Mouse (Mus musculus): Measurements from ENCODE around the gene Xpnpep3. TPM values are rescaled to one million over a fixed set of nuclear protein-coding genes. Genes with fewer than 3 reads are reported as not detected.

Xpnpep3 gene
- polyA plus RNA-seq, 1 experiment from 2014 or later = 10.9 TPM

DNA sequence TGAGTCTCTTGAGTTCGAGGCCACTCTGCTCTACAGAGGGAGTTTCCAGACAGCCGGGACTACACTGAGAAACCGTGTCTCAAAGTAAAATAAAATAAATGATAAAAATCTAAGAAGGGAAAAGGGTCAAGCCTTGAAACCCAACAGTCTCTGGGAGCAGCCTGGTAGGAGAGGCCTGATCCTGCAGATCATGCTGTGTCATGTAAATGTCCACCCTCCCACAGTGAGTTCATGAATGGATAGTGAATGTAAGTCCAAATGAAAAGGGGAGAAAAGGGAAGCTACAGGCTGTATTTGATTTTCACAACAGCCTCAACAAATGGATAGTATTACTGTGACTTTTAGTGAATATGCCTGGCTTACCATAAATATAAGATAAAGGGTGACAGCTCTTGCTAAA lies 25.4 kb downstream of the Xpnpep3 start:
- ATAC-seq (ENCODE audit: low FRiP score, low TSS enrichment) = no peak
- Histone ChIP-seq H3K4me1 (ENCODE audit: insufficient read depth, low read length) (no peaks in the 10 kb centered on the region), H3K27me3 (ENCODE audit: insufficient read depth, low read length) (no peaks in the 10 kb centered on the region), H3K9me3 (ENCODE audit: low read length) (no peaks in the 10 kb centered on the region), H3K4me2 (replicated peaks; ENCODE audit: low read depth, low read length) (no peak overlapping the region), H3K4me3 (ENCODE audit: low read length) (no peak overlapping the region), H3K36me3 (ENCODE audit: insufficient read depth, low read length) (peaks cover 10% of the 10 kb centered on the region; the same call in 1 of the 2 replicates), H3K9ac (replicated peaks; ENCODE audit: low read length) (no peak overlapping the region), H3K27ac (ENCODE audit: low read length) (no peak overlapping the region)
- WGBS = 83% methylated on average over 3 of the region's 3 CpGs

DNA sequence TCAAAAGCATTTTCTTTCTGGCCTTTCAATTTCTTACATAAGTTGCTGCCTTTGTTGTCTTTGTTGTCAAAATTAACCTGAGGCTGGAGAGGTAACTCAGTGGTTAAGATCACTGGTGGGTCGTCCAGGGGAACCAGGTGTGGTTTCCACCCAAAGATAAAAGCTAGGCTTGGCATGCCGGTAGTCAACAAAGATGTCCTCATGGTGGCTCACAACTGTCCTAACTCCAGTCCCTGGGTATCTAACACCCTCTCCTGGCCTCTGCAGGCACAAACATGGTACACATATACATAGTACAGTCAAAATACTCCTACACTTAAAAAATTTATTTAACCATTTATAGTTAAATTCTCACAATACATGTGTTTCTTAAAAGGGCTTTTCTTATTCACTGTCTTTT lies 28.0 kb downstream of the Xpnpep3 start:
- Histone ChIP-seq H3K4me3 (ENCODE audit: low read length) (no peak overlapping the region), H3K9ac (replicated peaks; ENCODE audit: low read length) (no peak overlapping the region), H3K4me2 (replicated peaks; ENCODE audit: low read depth, low read length) (no peak overlapping the region), H3K27ac (ENCODE audit: low read length) (no peak overlapping the region), H3K4me1 (ENCODE audit: insufficient read depth, low read length) (no peaks in the 10 kb centered on the region), H3K36me3 (ENCODE audit: insufficient read depth, low read length) (peaks cover 14% of the 10 kb centered on the region; the same call in 1 of the 2 replicates), H3K9me3 (ENCODE audit: low read length) (no peaks in the 10 kb centered on the region), H3K27me3 (ENCODE audit: insufficient read depth, low read length) (no peaks in the 10 kb centered on the region)
- no peak for ATAC-seq (ENCODE audit: low FRiP score, low TSS enrichment)
- WGBS = 95% methylated on average over 2 of the region's 2 CpGs

DNA sequence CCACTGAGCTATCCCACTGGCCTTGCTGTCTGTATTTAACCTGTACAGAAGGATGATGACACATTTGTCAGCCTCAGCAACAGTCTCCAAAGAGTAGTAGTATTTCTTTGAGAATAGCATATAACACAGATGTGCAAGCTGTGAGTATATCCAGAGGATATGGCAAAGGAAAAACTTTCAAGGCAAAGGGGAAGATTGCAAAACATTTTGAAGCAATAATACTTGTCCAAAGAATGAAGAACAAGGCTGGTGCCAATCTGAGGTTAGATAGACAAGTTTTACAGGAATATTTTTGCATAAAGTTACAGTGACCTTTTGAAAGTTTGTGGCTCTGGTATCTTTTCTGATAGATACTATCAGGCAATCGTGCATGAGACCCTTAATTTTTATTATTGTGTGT lies 31.3 kb downstream of the Xpnpep3 start:
- Histone ChIP-seq H3K9ac (replicated peaks; ENCODE audit: low read length) (no peak overlapping the region), H3K36me3 (ENCODE audit: insufficient read depth, low read length) (peaks cover 14% of the 10 kb centered on the region; the same call in 1 of the 2 replicates), H3K4me1 (ENCODE audit: insufficient read depth, low read length) (no peaks in the 10 kb centered on the region), H3K27ac (ENCODE audit: low read length) (no peak overlapping the region), H3K4me3 (ENCODE audit: low read length) (no peak overlapping the region), H3K4me2 (replicated peaks; ENCODE audit: low read depth, low read length) (no peak overlapping the region), H3K27me3 (ENCODE audit: insufficient read depth, low read length) (no peaks in the 10 kb centered on the region), H3K9me3 (ENCODE audit: low read length) (no peaks in the 10 kb centered on the region)
- WGBS = 79% methylated on average over 1 of the region's 1 CpGs
- no peak for ATAC-seq (ENCODE audit: low FRiP score, low TSS enrichment)

DNA sequence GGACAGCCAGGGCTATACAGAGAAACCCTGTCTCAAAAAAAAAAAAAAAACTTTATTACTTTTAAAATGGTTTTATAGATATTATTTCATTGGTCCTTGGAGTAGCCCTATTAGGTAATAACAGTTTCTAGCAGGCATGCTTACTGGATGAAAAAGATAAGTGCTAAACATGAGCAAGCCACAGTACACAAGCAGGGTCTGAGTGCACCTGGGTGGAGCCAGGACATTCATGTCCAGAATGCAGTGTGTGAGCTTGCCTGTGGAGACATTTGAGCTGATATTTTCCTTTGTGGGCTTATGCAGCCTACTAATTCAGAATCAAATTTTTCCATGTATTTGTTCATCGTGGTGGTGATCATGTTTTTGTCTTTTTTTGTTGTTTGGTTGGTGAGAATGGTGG lies 38.4 kb downstream of the Xpnpep3 start:
- ATAC-seq (ENCODE audit: low FRiP score, low TSS enrichment) = no peak
- WGBS = 97% methylated on average over 1 of the region's 1 CpGs
- H3K4me1 ChIP-seq (ENCODE audit: insufficient read depth, low read length) = no peaks in the 10 kb centered on the region
- no peaks in the 10 kb centered on the region for H3K27me3 ChIP-seq (ENCODE audit: insufficient read depth, low read length)
- no peak overlapping the region for H3K4me2 ChIP-seq (replicated peaks; ENCODE audit: low read depth, low read length)
- H3K9me3 ChIP-seq (ENCODE audit: low read length) = no peaks in the 10 kb centered on the region
- H3K4me3 ChIP-seq (ENCODE audit: low read length) = no peak overlapping the region
- H3K27ac ChIP-seq (ENCODE audit: low read length) = no peak overlapping the region
- peaks cover 10% of the 10 kb centered on the region for H3K36me3 ChIP-seq (ENCODE audit: insufficient read depth, low read length)
- no peak overlapping the region for H3K9ac ChIP-seq (replicated peaks; ENCODE audit: low read length)

DNA sequence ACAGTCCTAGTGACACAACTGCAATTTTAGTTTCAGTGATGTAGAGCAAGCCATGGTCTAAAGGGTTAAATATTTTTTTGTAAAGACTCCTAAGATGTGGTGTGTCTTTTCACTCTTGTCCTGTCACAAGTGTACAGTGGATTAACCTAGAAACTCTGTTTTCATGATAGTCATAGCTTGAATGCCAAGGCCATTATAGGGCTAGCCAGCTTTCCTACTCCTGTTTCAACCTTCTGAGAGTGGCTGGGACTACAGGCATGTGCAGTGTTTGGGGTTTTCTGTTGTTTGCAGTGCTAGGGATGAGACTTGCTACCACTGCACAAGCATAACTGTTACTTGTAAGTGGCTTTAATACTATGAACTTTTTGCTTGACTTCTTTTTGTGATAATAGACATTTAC lies 39.3 kb downstream of the Xpnpep3 start:
- no peak overlapping the region for H3K27ac ChIP-seq (ENCODE audit: low read length)
- H3K36me3 ChIP-seq (ENCODE audit: insufficient read depth, low read length) = peaks cover 10% of the 10 kb centered on the region
- no peak overlapping the region for H3K9ac ChIP-seq (replicated peaks; ENCODE audit: low read length)
- no peaks in the 10 kb centered on the region for H3K27me3 ChIP-seq (ENCODE audit: insufficient read depth, low read length)
- no peak overlapping the region for H3K4me2 ChIP-seq (replicated peaks; ENCODE audit: low read depth, low read length)
- no peak for ATAC-seq (ENCODE audit: low FRiP score, low TSS enrichment)
- H3K4me1 ChIP-seq (ENCODE audit: insufficient read depth, low read length) = no peaks in the 10 kb centered on the region
- H3K9me3 ChIP-seq (ENCODE audit: low read length) = no peaks in the 10 kb centered on the region
- H3K4me3 ChIP-seq (ENCODE audit: low read length) = no peak overlapping the region

DNA sequence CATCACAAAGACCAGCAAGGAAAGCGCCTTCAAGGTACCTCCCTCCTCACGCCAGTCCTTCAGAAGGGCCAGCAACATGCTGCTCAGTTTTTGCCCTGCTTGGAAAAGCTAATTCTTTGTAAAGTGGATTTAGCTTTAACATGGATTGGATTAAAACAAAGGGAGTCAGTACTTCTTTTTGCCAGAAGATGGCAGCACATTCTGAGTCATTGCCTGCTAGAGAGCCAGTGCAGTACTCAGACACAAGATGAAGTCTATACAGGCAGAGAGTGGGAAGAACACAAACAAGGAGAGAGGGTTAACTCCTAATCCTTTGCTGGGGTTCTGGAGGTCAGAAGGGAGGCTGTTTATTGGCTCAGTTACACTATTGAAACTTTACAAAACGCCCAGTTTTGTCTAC lies 48.5 kb downstream of the Xpnpep3 start:
- peaks cover 21% of the 10 kb centered on the region for H3K36me3 ChIP-seq (ENCODE audit: insufficient read depth, low read length)
- H3K4me3 ChIP-seq (ENCODE audit: low read length) = no peak overlapping the region
- H3K9me3 ChIP-seq (ENCODE audit: low read length) = no peaks in the 10 kb centered on the region
- no peaks in the 10 kb centered on the region for H3K27me3 ChIP-seq (ENCODE audit: insufficient read depth, low read length)
- no peaks in the 10 kb centered on the region for H3K4me1 ChIP-seq (ENCODE audit: insufficient read depth, low read length)
- no peak overlapping the region for H3K9ac ChIP-seq (replicated peaks; ENCODE audit: low read length)
- no peak for ATAC-seq (ENCODE audit: low FRiP score, low TSS enrichment)
- no peak overlapping the region for H3K4me2 ChIP-seq (replicated peaks; ENCODE audit: low read depth, low read length)
- no peak overlapping the region for H3K27ac ChIP-seq (ENCODE audit: low read length)
- 48% methylated on average over 3 of the region's 3 CpGs for WGBS

DNA sequence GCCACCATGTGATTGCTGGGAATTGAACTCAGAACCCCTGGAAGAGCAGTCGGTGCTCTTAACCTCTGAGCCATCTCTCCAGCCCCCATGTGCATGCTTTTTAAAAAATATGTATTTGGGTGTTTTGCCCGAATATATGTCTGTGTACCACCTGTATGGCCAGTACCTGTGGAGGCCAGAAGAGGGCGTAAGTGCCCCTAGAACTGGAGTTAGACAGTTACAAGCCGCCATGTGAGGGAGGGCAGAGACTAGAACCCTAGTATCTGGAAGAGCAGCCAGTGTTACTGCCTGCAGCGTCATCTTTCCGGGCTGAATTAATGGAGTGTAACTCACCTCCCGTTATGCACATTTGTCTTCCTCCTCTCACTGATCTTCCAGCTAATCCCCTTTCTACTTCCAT lies 61.6 kb downstream of the Xpnpep3 start:
- Histone ChIP-seq H3K27me3 (ENCODE audit: insufficient read depth, low read length) (no peaks in the 10 kb centered on the region), H3K27ac (ENCODE audit: low read length) (no peak overlapping the region), H3K36me3 (ENCODE audit: insufficient read depth, low read length) (peaks cover 12% of the 10 kb centered on the region; the same call in 1 of the 2 replicates), H3K4me1 (ENCODE audit: insufficient read depth, low read length) (no peaks in the 10 kb centered on the region), H3K9ac (replicated peaks; ENCODE audit: low read length) (no peak overlapping the region), H3K4me2 (replicated peaks; ENCODE audit: low read depth, low read length) (no peak overlapping the region), H3K4me3 (ENCODE audit: low read length) (no peak overlapping the region), H3K9me3 (ENCODE audit: low read length) (peaks cover 12% of the 10 kb centered on the region; the same call in 1 of the 2 replicates)
- 67% methylated on average over 7 of the region's 7 CpGs for WGBS
- ATAC-seq (ENCODE audit: low FRiP score, low TSS enrichment) = no peak

DNA sequence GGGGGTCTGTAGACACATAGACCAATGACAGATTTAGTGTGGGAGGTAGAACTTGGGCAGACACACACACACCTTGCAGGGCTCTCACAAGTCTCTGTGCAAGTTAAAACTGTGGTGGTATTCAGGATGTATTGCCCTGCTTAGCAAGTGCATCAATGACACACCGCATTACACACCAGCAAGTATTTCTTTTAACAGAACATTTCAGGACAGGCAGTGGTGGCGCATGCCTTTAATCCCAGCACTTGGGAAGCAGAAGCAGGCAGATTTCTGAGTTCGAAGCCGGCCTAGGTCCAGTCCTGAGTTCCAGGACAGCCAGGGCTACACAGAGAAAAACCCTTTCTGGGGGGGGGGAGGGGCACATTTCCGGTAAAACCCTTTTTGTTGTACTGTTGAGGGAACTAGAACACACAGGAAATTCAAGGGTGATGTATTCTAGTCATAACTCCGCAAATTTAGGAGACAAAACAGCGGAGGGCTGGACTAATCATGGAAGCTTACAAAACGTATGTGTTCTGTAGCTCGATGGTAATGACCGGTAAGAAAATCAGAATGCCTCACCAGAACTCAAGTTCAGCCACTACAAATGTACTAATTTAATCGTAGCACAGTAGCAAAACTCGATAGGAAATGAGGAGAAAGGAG lies 65.2 kb downstream of the Xpnpep3 start:
- WGBS = 77% methylated on average over 12 of the region's 12 CpGs
- Histone ChIP-seq H3K27me3 (ENCODE audit: insufficient read depth, low read length) (no peaks in the 10 kb centered on the region), H3K36me3 (ENCODE audit: insufficient read depth, low read length) (peaks cover 22% of the 10 kb centered on the region), H3K9ac (replicated peaks; ENCODE audit: low read length) (peak overlapping the region; percentile 78), H3K4me1 (ENCODE audit: insufficient read depth, low read length) (peaks cover 11% of the 10 kb centered on the region), H3K27ac (ENCODE audit: low read length) (peak overlapping the region; percentile 89), H3K4me3 (ENCODE audit: low read length) (peak overlapping the region; percentile 71), H3K4me2 (replicated peaks; ENCODE audit: low read depth, low read length) (peak overlapping the region; percentile 60), H3K9me3 (ENCODE audit: low read length) (peaks cover 12% of the 10 kb centered on the region; the same call in 1 of the 2 replicates)
- ATAC-seq (ENCODE audit: low FRiP score, low TSS enrichment) = no peak

DNA sequence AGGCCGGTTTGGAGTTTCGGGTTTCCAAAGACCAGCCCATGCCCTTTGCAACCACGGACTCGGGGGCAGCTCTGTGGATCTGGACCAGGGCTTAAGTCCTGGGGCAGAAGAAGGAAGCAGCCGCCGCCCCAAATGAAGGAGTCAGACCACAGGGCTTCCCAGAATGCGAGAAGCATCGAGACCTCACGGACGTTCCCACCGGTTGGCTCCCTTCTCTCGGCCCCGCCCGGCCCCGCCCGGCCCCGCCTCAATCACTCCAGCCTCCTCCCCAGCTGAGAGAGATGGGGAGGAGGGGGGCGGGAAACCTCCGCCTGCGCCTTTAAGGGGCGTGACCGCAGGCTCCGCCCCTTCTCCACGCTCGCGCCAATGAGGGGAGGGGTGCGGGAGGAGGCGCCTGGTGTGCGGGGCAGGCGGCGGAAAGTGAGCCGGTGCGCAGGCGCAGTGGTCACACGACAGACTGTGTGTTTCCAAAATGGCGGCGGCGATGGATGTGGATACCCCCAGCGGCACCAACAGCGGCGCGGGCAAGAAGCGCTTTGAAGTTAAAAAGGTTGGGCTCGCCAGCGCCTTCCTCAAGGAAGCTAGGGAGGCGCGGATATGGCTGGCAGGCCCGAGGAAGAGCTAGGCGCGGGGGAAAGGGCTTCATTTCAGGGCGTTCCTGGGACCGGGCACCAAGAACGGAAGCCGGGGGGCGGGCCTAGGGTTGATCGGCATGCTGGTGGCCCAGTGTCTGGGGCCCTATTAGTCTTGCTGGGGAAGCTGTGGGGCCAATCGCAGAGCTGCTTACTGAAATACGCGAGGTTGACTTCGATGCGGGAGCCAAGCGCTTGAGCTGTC lies 66.2 kb downstream of the Xpnpep3 start, which contains the start of gene Rbx1:
Gene Rbx1 (plus strand): TSS at position 396 of the 837 bp plus-strand sequence.
- Histone ChIP-seq H3K4me1 (ENCODE audit: insufficient read depth, low read length) (peaks cover 11% of the 10 kb centered on the region), H3K9me3 (ENCODE audit: low read length) (peaks cover 12% of the 10 kb centered on the region; the same call in 1 of the 2 replicates), H3K4me3 (ENCODE audit: low read length) (peak within 1 kb of the TSS; percentile 71), H3K36me3 (ENCODE audit: insufficient read depth, low read length) (peaks cover 28% of the 10 kb centered on the region), H3K9ac (replicated peaks; ENCODE audit: low read length) (peak within 1 kb of the TSS; percentile 78), H3K27me3 (ENCODE audit: insufficient read depth, low read length) (no peaks in the 10 kb centered on the region), H3K4me2 (replicated peaks; ENCODE audit: low read depth, low read length) (peak within 1 kb of the TSS; percentile 74), H3K27ac (ENCODE audit: low read length) (peak within 1 kb of the TSS; percentile 89)
- ATAC-seq (ENCODE audit: low FRiP score, low TSS enrichment) = peak; percentile 99
- under 1% methylated on average over 62 of the region's 62 CpGs for WGBS

DNA sequence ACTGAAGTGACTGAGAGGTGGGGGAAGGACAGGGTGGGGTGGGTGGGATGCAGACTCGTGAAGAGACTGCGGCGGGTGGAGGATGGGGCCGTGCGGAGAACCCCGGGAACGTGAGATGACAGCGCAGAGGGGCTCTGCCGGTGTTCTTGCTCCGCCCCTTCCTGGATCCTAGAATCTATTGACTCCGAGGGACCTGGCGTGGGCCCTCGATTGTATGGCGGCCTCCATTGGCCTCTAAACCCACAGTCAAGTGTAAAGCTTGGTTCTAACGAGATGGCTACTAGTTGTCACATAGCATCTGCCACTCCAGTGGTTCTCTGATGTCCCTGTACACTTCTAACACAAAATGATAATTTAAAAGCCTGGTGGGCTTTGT lies 66.8 kb downstream of the Xpnpep3 start:
- no peak for ATAC-seq (ENCODE audit: low FRiP score, low TSS enrichment)

More for the DNA sequence above, 66.8 kb downstream of the Xpnpep3 start:
- Histone ChIP-seq H3K27ac (ENCODE audit: low read length) (peak overlapping the region; percentile 81), H3K9ac (replicated peaks; ENCODE audit: low read length) (peak overlapping the region; percentile 74), H3K9me3 (ENCODE audit: low read length) (peaks cover 9% of the 10 kb centered on the region; the same call in 1 of the 2 replicates), H3K27me3 (ENCODE audit: insufficient read depth, low read length) (no peaks in the 10 kb centered on the region), H3K36me3 (ENCODE audit: insufficient read depth, low read length) (peaks cover 34% of the 10 kb centered on the region), H3K4me2 (replicated peaks; ENCODE audit: low read depth, low read length) (peak overlapping the region; percentile 74), H3K4me3 (ENCODE audit: low read length) (peak overlapping the region; percentile 71), H3K4me1 (ENCODE audit: insufficient read depth, low read length) (peaks cover 11% of the 10 kb centered on the region)
- under 1% methylated on average over 15 of the region's 15 CpGs for WGBS

Data from kidney, embryonic 16.5 days (tissue).